Mouse (Mus musculus) spleen, adult 2 months (tissue): Measurements from ENCODE around the gene Slc25a10.

ENCODE experiments used
- CTCF ChIP-seq: fragments of 200-500 bp; IDR thresholded peaks from 2 replicates; pipeline ENCODE4 v1.5.1; 2011; ENCODE audit warnings: mild to moderate bottlenecking, inconsistent platforms; ENCODE audit not compliant: insufficient read depth, insufficient read length, insufficient replicate concordance; ENCODE audit errors: extremely low read depth
- POLR2A ChIP-seq: fragments of 200-500 bp; IDR thresholded peaks from 2 replicates; pipeline ENCODE4 v1.6.1; 2011; ENCODE audit warnings: low read depth, low read length, inconsistent platforms

DNA sequence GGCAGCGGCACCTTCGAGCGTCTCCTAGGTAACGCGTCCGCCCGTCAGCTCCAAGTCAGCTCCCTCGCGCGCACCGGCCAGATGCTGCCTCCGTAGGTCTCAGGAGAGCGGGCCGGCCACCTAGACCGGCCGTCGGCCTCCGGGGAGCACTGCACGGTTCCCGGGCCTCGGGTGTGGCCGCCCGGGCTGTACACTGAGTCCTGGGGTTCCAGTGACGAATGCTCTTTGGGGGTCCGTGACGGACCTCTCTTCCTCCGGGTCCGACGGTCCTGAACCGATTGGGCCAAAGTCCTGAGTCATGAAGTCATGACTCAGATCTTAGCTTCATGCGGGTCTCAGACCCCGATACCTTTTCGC is 23.9 kb upstream of the Slc25a10 start:
- TF ChIP-seq POLR2A (no peak), CTCF (no peak)
